Mouse (Mus musculus): ENCODE data around the gene Paf1.

Paf1 gene

GRCm38 (mm10) chr7:28371514-28371989 lies 21.2 kb upstream of the Paf1 start:
- DNase-seq, result peak; percentile 78

- peak; percentile 100 for DNase-seq
Measured at GRCm38 (mm10) chr7:28372251-28373108, 20.3 kb upstream of the Paf1 start, which contains the start of gene Plekhg2. TSS of gene Plekhg2 (minus strand) at chr7:28372599.

DNA sequence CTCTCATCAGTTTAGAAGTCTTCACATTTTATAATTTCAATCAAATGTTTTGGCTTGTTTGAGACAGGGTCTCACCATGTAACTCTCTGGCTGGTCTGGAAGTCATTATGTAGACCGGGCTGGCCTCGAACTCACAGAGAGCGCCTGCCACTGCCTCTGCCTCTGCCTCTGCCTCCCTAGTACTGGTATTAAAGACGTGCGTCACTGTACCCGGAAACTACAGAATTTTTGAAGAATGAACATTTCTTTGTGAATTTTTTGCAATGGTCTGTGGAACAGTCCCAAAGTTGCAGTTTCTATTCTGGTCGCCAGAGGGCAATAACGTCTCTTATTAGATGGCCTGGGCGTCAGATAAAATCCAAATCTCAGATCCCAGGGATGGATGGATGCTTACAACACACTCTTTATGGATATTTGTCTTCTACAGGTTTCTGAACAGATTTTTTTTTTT lies 19.6 kb upstream of the Paf1 start:
- peak; percentile 91 for DNase-seq

DNA sequence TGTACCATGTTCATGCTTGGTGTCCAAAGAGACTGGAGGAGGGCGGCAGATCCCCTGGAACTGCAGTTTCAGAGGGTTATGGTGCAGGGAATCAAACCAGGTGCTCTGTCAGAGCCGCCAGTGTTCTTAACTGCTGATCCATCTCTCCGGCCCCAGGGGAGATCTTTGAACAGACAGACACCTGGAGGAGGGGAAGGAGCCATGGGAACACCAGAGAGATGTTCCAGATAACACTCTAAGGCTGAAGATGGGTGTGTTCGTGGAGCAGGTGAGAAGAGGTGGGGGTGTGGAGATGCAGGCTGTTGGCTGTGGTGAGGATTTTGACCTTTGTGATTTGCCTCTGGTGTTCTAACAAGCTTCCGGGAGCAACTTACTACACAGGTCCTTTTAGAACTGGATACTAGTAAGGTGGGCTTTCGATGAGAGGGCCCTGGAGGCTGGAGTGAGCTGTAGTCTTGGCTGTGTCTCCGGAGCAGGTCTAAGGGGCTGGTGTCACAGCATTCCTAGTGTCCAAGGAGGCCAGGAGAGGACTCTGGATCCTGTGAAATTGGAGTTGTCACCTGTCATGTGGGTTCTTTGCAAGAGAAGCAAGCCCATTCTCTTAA lies 18.8 kb upstream of the Paf1 start:
- DNase-seq, result no peak

- DNase-seq, result no peak
Measured at GRCm38 (mm10) chr7:28374647-28375046, 18.1 kb upstream of the Paf1 start.

GRCm38 (mm10) chr7:28375176-28375921 lies 17.4 kb upstream of the Paf1 start:
- peak; percentile 96 for DNase-seq

GRCm38 (mm10) chr7:28376011-28376771 lies 16.6 kb upstream of the Paf1 start:
- DNase-seq, result peak; percentile 72

DNA sequence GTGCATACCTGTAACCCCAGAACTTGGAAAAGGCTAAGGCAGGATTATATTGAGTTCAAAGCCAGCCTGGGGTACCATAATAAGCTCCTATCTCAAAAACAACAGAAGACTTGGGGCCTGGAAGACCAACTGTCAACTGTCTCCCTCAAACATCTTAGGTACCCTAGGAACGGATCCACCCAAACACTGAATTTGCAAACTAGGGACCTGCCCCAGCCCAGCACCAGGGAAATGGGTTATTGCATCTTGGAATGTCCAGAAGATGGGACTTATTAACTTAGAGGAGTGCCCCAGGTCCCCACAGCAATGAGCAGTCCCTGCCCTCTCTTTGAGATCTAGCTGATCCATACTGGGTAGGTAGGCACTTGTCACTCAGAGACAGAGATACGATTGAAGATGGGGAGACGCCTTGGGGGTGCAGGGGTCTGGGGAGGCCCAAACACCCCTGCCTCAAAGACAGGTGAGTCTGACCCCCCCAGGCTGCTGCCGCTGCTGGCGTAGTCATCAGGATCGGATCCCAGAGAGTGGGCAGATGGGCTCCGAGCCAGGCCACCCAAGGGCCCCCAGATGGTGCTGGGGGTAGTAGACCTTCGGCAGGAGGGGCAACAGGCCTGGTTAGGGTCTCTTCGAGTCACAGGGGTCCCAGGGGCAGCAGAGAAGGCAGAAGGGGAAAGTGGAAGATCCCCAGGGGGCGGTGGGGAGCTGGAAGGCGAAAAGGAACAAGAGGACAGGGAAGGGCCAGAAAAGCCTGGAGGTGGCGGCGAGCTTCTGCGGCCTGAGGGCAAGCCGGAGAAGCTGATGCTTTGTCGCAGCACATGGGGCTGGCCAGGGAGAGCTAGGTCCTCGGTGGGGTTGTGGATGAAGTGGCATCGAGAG lies 15.3 kb upstream of the Paf1 start:
- no peak for DNase-seq

DNA sequence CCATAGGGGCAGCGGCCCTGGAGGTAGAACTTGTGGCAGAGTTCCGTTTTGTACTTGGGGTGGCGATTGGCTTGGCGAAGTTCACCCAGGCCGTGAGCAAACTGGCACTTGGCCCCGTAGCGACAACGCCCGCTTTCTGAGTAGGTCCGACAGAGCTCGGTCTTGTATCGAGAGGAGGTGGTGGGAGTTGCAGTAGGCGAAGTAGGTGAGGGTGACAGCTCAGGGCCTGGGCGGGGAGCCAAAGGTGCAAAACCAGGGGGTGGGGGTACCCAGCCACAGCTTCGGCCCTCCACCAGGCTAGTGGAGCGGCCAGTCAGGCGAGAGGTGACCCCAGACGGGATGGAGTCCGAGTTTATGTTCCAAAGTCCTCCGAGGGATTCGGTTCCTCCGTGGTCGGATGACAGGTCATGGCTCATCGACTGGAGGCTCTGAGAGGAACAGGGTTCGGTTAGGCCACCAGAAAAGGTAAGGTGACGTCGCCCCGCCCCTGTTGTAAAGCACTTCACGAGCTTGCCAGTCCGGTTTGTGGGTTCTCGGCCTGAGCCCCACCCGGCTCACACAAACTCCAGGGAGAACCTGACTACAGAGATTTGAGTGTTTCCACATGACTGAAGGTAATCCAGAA lies 14.6 kb upstream of the Paf1 start:
- DNase-seq, result no peak

DNA sequence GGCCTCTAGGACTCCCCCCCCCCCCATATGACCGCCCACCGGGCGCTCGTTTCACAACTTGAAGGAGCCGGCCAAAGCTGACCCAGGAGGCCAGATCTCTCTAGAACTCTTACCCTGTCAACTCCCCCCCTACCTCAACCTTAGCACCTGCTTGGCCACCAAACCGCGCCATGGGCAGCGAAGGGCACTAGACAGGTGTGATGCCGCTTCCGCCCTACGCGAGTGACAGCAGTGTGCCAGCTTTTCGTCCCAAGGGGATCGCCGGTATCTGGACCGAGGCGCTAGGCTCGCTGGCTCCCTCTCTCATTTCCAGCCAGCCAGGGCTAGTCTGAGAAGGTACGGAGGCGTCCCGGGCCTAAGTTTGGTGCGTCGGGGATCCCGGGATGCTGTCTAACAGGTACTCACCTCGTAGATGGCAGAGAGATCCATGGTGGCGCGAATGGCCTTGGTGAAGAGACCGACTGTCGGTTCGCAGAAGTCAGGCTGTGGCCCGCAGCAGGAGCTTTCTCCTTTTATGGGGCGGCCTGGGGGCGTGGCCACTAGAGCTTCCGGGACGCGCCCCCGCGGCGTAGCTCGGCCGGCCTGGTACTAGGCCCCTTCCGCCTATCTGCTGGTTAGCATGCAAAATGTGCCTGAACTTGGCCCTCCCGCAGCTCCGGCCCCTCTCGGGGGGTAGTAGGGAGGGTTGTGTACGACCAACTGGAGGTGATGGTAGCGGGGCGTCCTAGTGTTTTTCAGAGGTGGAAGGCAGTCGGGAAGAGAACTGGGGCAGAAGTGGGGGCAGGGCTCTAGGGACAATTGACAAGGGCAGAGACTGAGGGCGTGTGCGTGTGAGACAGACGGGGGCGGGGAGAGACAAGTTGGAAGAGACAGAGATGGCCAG lies 13.7 kb upstream of the Paf1 start:
- peak; percentile 94 for DNase-seq

DNA sequence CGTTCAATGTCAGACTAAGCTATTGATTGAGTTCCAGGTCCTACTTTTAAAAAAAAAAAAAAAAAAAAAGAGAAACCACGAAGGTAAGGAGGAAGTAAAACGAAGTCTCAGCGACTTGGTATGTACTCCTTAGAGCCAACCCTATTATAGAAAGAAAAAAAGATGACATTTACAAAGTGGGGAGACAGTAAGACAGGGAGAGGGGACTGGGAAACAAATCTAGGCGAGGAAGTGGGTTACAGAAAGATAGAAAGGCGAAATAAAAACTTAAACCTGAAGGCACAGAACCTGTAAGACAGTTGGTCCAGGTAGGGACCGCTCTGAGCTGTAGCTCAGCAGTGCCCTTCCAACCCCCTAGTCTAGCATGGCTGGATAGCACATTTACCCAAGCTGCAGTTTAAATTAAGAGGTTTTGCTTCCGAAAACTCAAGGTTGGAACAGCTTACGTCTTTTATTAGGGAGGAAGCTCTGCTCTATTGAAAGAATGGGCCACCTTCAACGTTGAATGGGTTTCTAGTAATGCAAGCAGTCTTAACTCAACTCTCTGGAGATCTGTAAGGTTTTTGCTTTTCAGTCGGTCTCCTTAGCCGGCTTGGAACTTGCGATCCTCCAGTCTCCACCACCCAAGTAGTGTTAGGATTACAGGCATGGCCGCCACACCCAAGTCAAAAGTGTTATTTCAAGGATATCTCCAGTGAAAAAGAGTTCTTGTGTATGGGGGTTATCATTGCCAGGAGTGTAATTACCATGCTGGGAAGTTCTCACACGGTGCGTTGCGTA lies 12.3 kb upstream of the Paf1 start, which contains the start of gene Zfp36:
Gene Zfp36, minus strand, starts transcription at position 17 of the 780 bp plus-strand sequence.
- no peak for DNase-seq

DNA sequence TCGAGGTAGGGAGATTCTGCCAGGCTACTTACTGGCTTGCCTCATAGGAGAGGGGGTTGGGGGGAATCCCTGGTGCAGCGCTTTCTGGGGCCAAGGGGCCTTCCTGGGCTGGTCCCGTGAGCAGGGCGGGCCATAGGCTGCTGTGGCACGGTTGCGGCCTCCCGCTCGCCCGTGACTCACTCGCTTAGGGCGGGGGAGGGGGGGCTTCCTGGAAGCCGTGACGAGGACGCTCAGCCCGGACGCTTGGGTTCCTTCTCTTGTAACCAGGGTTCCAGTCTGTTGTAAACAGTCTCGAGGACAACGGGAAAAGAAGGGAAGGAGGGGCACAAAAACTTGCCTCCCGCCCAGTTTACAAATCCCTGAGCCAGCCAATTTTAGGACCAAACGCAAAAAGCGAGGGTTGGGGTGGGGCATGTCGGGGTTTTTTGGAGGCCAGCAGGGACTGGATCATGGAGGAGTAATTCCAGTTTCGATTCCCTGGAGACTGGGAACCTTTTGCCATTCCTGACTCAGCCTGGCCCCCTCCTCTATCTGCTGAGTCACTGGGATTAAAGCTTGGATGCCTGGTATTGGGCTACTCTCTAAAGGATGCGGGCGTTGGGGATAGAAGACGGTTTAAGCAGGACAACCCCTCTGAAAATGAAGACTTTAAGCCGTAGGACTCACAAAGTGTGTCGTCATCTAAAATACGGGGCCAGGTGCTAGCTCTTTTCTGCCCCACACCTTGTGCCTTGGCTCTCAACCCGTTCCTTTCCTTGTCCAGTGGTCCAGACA lies 11.5 kb upstream of the Paf1 start:
- DNase-seq, result peak; percentile 71

DNA sequence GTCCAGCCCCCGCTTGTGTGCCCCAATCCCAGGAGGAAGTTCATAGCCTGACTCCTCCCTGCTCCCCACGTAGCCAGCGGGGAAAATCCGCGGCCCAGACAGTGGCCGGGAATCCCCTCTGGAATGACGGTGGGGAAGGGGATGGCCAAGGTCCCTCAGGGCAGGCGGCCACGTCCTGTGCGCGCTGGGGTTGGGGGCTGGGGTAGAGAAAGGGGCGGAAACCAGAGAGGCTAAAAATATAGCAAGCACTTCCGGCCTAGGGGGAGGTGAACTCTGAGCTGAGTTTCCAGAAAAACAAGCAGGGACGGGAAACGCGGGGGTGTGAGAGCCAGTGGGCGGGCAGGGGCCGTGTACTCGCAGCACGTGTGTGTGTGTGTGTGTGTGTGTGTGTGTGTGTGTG lies 10.8 kb upstream of the Paf1 start:
- peak; percentile 89 for DNase-seq

- DNase-seq, result peak; percentile 34
Measured at GRCm38 (mm10) chr7:28382347-28382951, 10.3 kb upstream of the Paf1 start.

DNA sequence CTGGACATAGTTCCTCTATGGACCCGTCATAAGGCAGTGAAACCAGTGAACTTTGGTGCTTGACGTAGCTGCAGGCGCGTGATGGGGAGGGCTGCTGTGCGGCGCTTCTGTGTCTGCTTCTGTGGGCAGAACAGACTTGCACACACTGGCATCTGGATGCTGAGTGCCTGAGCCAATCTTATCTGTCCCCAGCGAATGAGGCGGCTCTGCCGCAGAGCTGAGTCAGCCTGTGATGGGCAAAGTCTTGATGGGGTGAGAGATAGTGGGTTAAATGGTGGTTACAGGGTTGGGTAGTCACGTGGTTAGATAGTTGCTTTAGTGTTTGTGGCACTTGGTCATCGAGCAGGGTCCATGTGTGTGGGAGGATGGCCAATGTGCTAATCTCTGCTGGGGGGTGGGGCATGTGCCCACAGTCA lies 9.8 kb upstream of the Paf1 start:
- DNase-seq, result no peak

GRCm38 (mm10) chr7:28383606-28384005 lies 9.1 kb upstream of the Paf1 start:
- no peak for DNase-seq

DNA sequence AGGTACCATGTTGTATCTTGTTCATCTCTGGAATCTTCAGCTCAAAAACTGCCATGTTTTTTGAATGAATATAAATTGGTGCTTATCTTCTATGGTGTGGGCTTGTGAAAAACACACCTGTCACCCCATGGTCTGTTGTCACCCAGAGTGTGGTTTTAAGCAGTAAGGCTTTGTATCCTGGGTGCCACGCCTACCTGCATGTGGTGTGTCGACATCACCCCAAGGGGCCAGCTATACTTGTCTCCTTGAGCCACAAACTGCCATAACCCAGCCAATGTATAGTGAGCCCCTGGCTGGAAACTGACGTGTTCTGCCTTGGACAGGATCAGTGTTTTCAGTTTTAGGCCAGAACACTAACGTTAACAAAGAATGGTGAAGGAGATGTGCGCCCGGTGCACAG lies 8.6 kb upstream of the Paf1 start:
- DNase-seq, result no peak

DNA sequence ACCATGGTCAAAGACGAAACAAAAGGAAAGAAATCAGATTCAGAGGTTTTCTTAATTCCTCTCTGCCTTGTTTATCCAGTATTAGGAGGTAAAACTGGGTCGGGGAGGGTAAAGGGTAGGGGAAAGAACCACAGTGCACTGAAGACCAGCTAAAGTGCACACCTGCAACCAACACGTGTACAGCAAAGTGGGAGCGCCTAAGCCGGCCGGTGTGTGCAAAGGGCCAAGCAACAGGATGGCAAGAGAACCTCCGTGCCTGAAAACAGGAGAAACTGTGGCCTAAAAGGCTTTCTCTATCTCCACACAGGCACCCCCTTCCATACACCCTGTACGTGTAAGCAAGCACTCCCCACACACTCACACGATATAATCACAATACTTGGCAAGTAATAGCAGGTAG lies 7.6 kb upstream of the Paf1 start:
- no peak for DNase-seq

Data from embryo, embryonic 11 days (tissue).